ENCODE assay signal across 21 mouse cellular contexts in genomic region chr13:70213622-70214021, GRCm38 (mm10).
DNase-seq lines count a peak whose midpoint lies in the region; ATAC-seq and TF ChIP-seq lines count a peak whose summit lies in the region.
"Had no signal": no experiment of that assay in that cellular context is flagged by ENCODE, and none has a peak within 500 bp of the region (broad histone marks: within the 10 kb centered on the region; RNA-seq: fewer than 3 reads in every experiment).

No protein-coding gene starts in this region.

- H3K4me3 ChIP-seq in kidney, adult 2 months (ENCODE audit: insufficient read depth, low read depth, low read length) = no peak overlapping the region
- no peak overlapping the region for H3K4me3 ChIP-seq in intestine, embryonic 16.5 days (ENCODE audit: low read length)
- no peak overlapping the region for H3K4me3 ChIP-seq in myocyte
- H3K4me3 ChIP-seq: embryonic facial prominence, embryonic 13.5 days; forebrain, embryonic 10.5 days; gastrocnemius, adult 2 months; heart, embryonic 10.5 days; hindbrain, embryonic 12.5 days had no signal

- H3K27ac ChIP-seq in kidney, adult 2 months (ENCODE audit: insufficient read depth, low read depth, low read length) = no peak overlapping the region
- H3K27ac ChIP-seq in intestine, embryonic 16.5 days (ENCODE audit: low read length) = no peak overlapping the region
- H3K27ac ChIP-seq: embryonic facial prominence, embryonic 13.5 days; forebrain, embryonic 10.5 days; gastrocnemius, adult 2 months; heart, embryonic 10.5 days; hindbrain, embryonic 12.5 days had no signal

- DNase-seq in kidney, adult 2 months = peak; percentile 2
- DNase-seq in kidney, adult 11 months = no peak
- peak; percentile 15 for DNase-seq in 3T3-L1 (ENCODE audit: low read depth, low spot score)
- no peak for DNase-seq in ovary, postnatal 14 days (ENCODE audit: low spot score)
- DNase-seq: adrenal gland, postnatal 25 days; cerebellum, adult 18-20 months; cerebellum, adult 9-11 months; cerebellum, postnatal 36 days; gastrocnemius, adult 2 months; gastrocnemius, postnatal 25 days; heart, postnatal 10 days; heart, postnatal 4 days had no signal

- no peaks in the 10 kb centered on the region for H3K79me2 ChIP-seq in myocyte (ENCODE audit: control insufficient read depth, insufficient read depth)

- no peaks in the 10 kb centered on the region for H3K36me3 ChIP-seq in kidney, adult 2 months (ENCODE audit: control insufficient read depth, insufficient read depth, low read length)
- H3K36me3 ChIP-seq in intestine, embryonic 16.5 days (ENCODE audit: control insufficient read depth, insufficient read depth, low read length) = no peaks in the 10 kb centered on the region
- no peaks in the 10 kb centered on the region for H3K36me3 ChIP-seq in myocyte (ENCODE audit: control insufficient read depth, insufficient read depth)
- H3K36me3 ChIP-seq: embryonic facial prominence, embryonic 13.5 days; forebrain, embryonic 10.5 days; heart, embryonic 10.5 days; hindbrain, embryonic 12.5 days had no signal

- no peak for TF ChIP-seq POLR2A in kidney, adult 2 months (IDR thresholded peaks at IDR 0.05; ENCODE audit: low read depth, low read length)
- TF ChIP-seq POLR2A in myocyte (IDR thresholded peaks at IDR 0.05; ENCODE audit: insufficient read length, low read depth) = no peak

- H3K4me1 ChIP-seq in kidney, adult 2 months (ENCODE audit: control insufficient read depth, insufficient read depth, low read length) = no peaks in the 10 kb centered on the region
- H3K4me1 ChIP-seq in intestine, embryonic 16.5 days (ENCODE audit: control insufficient read depth, insufficient read depth, low read length) = 0 out of 2 replicates have a peak, but pooled peaks cover 3% of the 10 kb centered on the region
- H3K4me1 ChIP-seq: embryonic facial prominence, embryonic 13.5 days; heart, embryonic 10.5 days had no signal

- no peak overlapping the region for H3ac ChIP-seq in myocyte (ENCODE audit: control insufficient read depth, insufficient read length)

- H3K9ac ChIP-seq in intestine, embryonic 16.5 days (ENCODE audit: low read depth, low read length) = no peak overlapping the region
- H3K9ac ChIP-seq: embryonic facial prominence, embryonic 13.5 days; hindbrain, embryonic 12.5 days had no signal

- no peaks in the 10 kb centered on the region for H3K9me3 ChIP-seq in intestine, embryonic 16.5 days (ENCODE audit: control insufficient read depth, low read length)
- H3K9me3 ChIP-seq: embryonic facial prominence, embryonic 13.5 days; forebrain, embryonic 10.5 days; heart, embryonic 10.5 days; hindbrain, embryonic 12.5 days had no signal

- no peak for TF ChIP-seq CTCF in kidney, adult 2 months (conservative IDR thresholded peaks at IDR 0.05; ENCODE audit: insufficient read depth, insufficient read length, low read depth, low read length)

- ATAC-seq in intestine, embryonic 16.5 days = peak; percentile 80
- ATAC-seq in erythroid progenitor cell, adult 5-6 weeks (replicated peaks; ENCODE audit: low FRiP score, poor library complexity, severe bottlenecking) = no peak
- ATAC-seq: forebrain, embryonic 14.5 days had no signal

- WGBS in kidney, adult 2 months = 66% methylated on average over 2 of the region's 2 CpGs
- WGBS in intestine, embryonic 16.5 days = 76% methylated on average over 2 of the region's 2 CpGs

- H3K27me3 ChIP-seq in kidney, adult 2 months (replicated peaks; ENCODE audit: control insufficient read depth, insufficient read depth, low read length) = no peaks in the 10 kb centered on the region
- no peaks in the 10 kb centered on the region for H3K27me3 ChIP-seq in intestine, embryonic 16.5 days (replicated peaks; ENCODE audit: control insufficient read depth, insufficient read depth, low read length)
- no peaks in the 10 kb centered on the region for H3K27me3 ChIP-seq in myocyte (ENCODE audit: control insufficient read depth, insufficient read depth, insufficient read length)
- H3K27me3 ChIP-seq: CH12.LX; embryonic facial prominence, embryonic 13.5 days; hindbrain, embryonic 12.5 days had no signal

- H3K4me2 ChIP-seq in intestine, embryonic 16.5 days (ENCODE audit: low read depth, low read length) = no peak overlapping the region
- H3K4me2 ChIP-seq in myocyte (ENCODE audit: low read depth) = peak overlapping the region; percentile 24
- H3K4me2 ChIP-seq: embryonic facial prominence, embryonic 13.5 days; hindbrain, embryonic 12.5 days had no signal

TF ChIP-seq in myocyte, 11 proteins besides CTCF, POLR2A, EP300 and RAD21:
- TF ChIP-seq MAX (IDR thresholded peaks at IDR 0.05; ENCODE audit: low read depth) (no peak), MYOG (IDR thresholded peaks at IDR 0.05; ENCODE audit: control insufficient read depth in 1 of 3, insufficient read depth in 1 of 3, insufficient read length in 2 of 3, low read depth in 2 of 3) (no peak), POLR2AphosphoS2 (IDR thresholded peaks at IDR 0.05; ENCODE audit: insufficient read length, low read depth) (no peak), TCF12 (IDR thresholded peaks at IDR 0.05; ENCODE audit: insufficient read depth, poor library complexity, severe bottlenecking) (no peak), E2F4 (IDR thresholded peaks at IDR 0.05; ENCODE audit: insufficient read depth) (no peak), TCF3 (IDR thresholded peaks at IDR 0.05; ENCODE audit: insufficient read length, low read depth) (no peak), MYOD1 (IDR thresholded peaks at IDR 0.05; ENCODE audit: control insufficient read depth in 1 of 3, insufficient read length in 2 of 3, low read depth in 2 of 3) (no peak), SRF (IDR thresholded peaks at IDR 0.05; ENCODE audit: control insufficient read depth, insufficient read length, low read depth) (no peak), REST (IDR thresholded peaks at IDR 0.05; ENCODE audit: insufficient read depth, insufficient read length) (no peak), CEBPB (IDR thresholded peaks at IDR 0.05; ENCODE audit: insufficient read depth, poor library complexity, severe bottlenecking) (no peak), USF1 (IDR thresholded peaks at IDR 0.05; ENCODE audit: low read depth) (no peak)

Comparison
In these comparisons a context has a peak if more than half of its experiments do, and no peak if none do; other contexts are left out.
1. DNase-seq: peak in kidney, adult 2 months (single experiment) and 3T3-L1 (single experiment); none in kidney, adult 11 months (single experiment) and ovary, postnatal 14 days (single experiment).